Mouse (Mus musculus): ENCODE measurements around the gene Cep89.

Gene Cep89

GRCm38 (mm10) chr7:35396542-35397168, at the start of gene Cep89, which contains the start of gene Faap24:
TSS of gene Cep89 (plus strand) at chr7:35397035.
TSS of gene Faap24 (minus strand) at chr7:35396836.
- DNase-seq: peak; percentile 97

DNA sequence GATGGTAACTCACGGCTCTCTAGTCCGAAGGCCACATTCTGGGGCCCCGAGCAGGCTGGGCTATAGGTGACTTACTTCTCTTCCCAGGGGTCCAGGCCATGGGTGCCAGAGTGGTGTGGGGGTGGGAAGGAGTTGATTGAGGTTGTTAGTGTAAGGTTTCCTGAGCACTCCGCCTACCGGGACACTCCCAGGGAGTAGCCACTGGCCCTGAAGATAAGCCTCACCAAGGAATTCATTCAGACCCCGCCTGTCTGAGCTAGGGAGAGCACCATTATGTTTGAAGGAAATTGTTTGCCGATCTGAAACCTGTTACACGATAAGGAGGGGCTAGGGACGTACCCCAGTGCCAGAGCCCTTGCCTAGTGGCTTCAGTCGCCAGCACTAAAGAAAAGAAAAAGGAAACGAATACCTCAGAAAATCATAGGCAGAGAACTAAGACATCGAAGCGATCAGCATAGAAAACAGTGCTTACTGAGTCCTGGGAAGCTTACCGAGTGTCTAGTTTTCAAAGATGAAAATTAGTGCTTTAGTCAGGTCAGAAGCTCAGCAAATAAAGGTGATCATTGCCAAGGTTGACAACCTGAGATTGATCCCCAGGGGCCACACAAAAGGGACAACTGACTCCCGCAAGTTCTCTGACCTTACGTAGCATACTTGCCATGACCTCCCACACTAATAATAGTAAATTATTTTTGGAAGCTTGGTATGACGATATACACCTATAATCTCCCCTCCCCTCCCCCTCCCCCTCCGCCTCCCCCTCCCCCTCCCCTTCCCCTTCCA, 48.7 kb upstream of the Cep89 start:
- no peak for DNase-seq

DNA sequence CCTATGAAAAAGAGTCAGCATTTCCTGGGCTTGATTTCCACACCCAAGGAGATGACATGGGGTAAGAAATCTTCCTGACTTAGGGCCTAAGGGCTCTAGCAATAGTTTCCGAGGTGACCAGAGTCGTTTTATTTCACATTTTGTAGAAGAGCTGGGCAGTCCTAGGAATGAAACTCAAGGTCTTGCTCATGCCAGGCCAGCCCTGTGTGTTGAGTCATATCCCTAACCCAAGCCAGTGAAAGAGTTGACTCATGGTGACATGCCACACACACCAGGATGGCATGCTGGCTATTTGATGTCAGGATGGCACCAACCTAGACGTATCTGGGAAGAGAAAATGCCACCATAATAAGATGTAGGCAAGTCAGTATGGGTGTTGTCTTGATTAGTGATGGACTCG, 47.8 kb upstream of the Cep89 start:
- no peak for DNase-seq

DNA sequence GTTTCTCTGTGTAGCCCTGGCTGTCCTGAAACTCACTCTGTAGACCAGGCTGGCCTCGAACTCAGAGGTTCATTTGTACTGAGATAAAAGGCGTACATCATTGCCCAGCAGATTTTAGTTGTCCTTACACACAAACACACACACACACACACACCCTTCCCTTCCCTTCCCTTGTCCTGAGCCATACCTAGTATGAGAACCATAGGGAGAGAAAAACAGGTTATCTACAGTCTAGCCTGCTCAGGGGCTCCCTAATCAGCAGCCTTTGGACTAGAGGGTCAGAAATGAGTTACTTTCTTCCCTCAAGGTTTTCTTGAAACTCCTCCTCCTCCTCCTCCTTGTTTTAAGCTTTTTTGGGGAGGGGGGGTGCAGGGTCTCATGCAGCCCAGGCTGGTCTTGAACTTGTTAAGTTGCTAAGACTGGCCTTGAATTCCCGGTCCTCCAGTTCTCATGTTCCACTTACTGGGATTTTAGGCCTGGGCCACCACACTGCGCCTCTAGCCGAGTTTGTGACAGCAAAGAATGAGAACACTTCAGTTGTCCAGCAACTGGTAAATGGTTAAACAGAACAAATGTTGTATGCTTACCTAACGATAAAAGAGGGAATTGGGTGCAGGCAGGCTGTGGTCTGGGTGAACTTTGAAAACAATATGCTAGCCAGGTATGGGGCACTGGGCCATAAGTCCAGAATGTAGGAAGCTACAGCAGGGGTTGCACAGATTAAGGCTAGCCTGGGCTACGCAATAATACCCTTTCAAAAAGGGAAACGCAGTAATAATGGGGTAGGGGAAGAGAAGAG, 46.8 kb upstream of the Cep89 start:
- peak; percentile 59 for DNase-seq

- DNase-seq: no peak
These were observed 45.7 kb upstream of the Cep89 start for GRCm38 (mm10) chr7:35351155-35351554.

DNA sequence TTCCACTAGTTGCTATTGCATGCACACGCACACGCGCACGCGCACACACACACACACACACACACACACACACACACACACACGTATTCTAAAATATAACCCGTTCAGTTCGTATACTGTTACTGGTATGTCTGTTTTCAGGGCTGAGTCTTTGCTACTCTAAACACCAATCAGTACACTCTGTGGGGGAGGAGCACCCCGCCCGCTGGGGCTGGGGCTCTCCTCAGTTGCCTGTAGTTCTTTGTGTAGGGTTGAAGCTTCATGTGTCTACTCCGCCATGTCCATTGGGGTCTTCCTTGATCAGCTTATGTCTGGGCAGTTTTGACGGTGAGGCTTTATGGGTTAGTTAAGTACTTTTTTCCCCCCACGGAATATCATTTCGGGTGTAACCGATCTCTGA, 43.5 kb upstream of the Cep89 start:
- no peak for DNase-seq

- DNase-seq: peak; percentile 51
These were observed 41.4 kb upstream of the Cep89 start for GRCm38 (mm10) chr7:35355303-35355872.

- DNase-seq: no peak
These were observed 39.2 kb upstream of the Cep89 start for GRCm38 (mm10) chr7:35357621-35358020.

- no peak for DNase-seq
These were observed 34.6 kb upstream of the Cep89 start for GRCm38 (mm10) chr7:35362253-35362652.

GRCm38 (mm10) chr7:35362868-35363267, 34.0 kb upstream of the Cep89 start:
- DNase-seq: peak; percentile 60

GRCm38 (mm10) chr7:35365161-35365910, 31.5 kb upstream of the Cep89 start:
- DNase-seq: peak; percentile 68

DNA sequence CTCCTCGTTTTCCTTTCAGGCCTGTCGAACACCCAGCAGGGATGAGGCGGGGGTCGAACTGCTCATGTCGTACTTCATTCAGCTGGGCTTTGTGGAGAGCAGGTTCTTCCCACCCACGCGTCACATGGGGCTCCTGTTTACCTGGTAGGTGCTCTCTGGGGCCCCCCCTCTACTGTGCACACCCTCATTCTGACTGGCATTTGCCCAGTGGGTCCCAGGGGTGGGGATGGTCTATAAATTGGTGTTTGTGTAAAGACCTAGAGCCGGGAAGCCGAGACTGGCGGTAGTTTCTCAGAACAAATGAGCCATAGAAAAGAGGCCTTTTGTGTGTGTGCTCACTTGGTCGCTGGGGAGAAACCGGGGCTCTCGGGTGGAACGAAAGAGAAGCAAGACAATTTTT, 25.7 kb upstream of the Cep89 start:
- DNase-seq: no peak

DNA sequence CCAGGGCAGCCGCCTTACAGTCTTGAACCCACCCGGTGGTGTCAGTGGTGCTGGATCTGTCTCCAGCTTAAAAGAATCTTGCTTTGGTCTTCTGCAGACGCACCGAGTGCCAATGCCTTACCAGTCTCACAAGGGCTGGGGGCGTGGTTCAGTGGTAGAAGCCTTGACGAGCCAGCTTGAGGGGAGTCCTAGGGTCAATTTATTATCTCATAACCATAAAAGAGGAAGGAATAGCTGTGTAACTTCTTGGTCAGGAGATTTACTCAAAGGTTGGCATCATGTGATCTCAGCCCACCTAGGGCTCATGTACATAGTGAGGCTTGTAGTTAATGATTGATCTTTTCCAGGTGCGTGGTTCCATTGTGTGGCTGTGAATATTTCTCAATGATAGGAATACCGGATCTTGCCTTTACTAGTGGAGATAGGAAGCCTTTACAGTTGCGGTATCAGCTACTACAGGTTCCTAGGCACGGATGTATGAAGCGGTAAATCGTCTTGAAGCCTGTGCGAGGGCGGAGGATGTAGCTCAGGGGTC, 24.3 kb upstream of the Cep89 start:
- no peak for DNase-seq

DNA sequence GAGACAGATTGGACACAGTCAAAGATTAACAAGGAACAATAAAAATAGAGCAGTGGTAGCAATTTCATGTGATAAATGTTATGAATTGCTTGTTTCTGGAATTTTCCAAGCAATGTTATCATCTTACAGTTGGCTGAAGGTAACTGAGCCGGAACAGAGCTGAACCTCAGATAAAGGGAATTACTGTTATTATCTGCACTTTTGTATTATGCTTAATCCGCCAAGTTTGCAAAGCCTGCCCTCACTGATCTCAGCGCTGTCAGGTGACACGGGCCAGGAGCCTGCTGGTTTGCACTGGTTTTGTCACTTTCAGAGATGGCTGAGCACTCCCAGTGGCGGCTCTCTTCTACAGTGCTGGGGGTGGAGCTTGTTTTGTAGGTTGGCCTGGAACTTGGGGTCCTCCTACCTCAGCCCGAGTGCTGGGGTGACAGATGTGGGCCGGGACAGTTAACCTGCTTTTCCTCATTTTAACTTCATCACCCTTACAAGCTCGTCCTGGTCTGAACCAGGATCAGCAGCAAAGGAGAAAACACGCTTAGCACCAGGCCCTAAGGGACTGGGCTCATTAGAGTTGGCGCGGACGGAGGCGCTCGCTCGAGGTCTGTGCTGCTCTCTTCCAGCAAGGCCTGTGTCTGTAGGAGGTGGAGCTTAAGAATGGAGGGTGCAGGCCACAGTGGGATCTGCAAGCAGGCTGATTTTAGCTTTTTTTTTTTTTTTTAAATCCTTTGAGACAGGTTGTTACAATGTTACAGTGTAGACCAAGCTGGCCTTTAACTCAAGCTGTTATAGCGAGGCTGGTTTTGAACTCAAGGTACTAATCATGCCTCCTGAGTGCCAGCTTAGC, 23.5 kb upstream of the Cep89 start:
- peak; percentile 77 for DNase-seq

DNA sequence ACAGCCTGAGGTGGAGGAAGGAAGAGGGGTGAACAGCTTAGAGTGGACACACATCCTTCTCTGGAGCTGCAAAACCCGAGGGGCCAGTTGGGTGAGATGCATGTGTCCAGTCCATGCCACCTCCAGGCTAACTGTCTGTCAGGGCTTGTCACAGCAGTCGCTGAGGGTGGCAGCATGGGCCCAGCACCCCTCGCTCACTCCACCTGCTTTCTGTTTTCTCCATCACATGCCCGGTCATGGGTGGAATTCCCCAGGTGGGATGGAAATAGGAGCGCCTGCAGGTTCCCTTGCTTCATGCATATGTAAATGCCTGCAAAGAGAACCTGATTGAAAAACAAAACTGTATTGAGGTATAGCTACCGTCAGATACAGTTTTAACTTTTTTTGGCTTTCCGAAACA, 22.6 kb upstream of the Cep89 start:
- DNase-seq: peak; percentile 65

GRCm38 (mm10) chr7:35376623-35377022, 20.2 kb upstream of the Cep89 start:
- DNase-seq: peak; percentile 59

DNA sequence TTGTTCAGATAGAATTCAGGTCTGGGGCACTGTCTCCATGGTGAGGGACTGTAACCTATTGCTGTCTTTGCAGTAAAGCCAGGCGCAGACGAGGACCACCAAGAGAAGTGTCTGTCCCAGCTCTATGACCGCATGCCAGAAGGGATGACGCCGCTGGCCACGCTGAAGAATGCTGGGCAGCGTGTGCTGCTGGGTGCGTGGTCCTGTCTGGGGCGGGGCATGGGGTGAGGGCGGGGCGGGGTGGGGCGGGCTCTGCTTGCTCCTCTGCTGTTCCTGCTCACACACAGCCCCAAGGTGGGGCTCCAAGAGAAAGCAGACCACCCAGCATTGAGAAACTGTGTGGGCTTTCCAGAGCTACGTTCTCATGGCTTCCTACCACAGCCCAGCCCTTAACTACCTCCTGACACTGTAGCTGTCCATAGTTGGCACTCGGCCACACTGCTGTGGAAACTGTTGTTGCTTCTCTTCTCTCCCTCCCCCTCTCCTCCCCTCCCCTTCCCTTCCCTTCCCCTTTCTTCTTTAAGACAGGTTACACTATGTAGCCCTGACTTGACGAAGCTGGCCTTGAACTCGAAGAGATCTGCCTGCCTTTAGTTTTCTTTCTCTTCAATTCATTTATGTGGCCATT, 17.2 kb upstream of the Cep89 start:
- DNase-seq: no peak

GRCm38 (mm10) chr7:35380351-35380750, 16.5 kb upstream of the Cep89 start:
- no peak for DNase-seq

DNA sequence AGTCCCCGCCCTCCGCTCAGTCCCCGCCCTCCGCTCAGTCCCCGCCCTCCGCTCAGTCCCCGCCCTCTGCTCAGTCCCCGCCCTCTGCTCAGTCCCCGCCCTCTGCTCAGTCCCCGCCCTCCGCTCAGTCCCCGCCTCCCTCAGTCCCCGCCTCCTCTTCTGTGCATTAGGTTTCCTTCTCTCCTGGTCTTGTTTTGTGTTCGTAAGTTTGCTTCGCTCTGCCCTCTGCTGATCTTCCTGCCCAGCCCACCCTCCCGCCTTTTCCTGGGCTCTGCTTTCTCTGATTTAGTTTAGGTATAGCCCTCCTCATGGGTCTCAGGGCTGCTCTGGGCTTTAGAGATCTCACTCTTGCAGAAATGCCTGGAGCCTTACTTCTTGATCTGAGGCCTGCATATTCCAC, 15.0 kb upstream of the Cep89 start:
- DNase-seq: no peak

DNA sequence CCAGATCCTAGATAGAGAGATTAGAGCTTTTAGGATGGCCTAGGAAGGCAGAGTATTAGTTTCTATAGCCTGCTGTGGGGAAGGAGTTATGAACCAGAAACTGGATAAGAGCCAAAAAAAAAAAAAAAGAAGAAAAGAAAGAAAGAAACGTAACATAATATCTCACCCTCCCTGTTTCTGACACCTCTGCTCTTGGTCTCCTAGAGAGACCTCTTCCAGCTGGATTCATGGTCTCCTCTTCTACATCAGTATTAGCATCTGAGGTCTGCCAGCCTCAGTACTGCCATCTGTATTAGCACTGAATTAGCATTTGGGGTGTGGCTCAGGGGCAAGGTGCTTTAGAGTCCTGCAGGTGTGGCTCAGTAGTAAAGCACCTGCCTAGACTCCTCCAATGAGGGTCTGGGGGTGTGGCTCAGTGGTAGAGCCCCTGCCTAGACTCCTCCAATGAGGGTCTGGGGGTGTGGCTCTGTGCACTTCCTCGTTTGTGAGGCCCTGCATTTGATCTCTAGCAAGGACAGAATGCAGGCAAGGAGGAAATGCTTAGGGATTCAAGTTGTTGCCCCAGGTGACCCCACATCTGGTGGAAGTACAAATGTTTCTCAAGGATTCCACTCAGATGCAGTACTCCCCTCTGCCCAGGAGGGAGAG, 14.0 kb upstream of the Cep89 start:
- DNase-seq: no peak

All from kidney, adult 11 months (tissue).